Mouse (Mus musculus) T-helper 17 cell (primary cell): ENCODE measurements at regions not wholly inside any gene's neighbourhood (a gene's known extent, or its start where the extent isn't known, plus 50 kb on each side); places are given as distances from the start of the nearest gene placed in this dataset.

Experiments used
- in situ Hi-C, 2 experiments: fragments of 300-600 bp; cut with MboI, MseI; formaldehyde crosslinking; loops; 1 replicate in 1 of 2; 2 replicates in 1 of 2; pipeline ENCODE4 v1.15.1; 2025; ENCODE audit warnings: high pct_unique_total_duplicates in 2 of 2

DNA sequence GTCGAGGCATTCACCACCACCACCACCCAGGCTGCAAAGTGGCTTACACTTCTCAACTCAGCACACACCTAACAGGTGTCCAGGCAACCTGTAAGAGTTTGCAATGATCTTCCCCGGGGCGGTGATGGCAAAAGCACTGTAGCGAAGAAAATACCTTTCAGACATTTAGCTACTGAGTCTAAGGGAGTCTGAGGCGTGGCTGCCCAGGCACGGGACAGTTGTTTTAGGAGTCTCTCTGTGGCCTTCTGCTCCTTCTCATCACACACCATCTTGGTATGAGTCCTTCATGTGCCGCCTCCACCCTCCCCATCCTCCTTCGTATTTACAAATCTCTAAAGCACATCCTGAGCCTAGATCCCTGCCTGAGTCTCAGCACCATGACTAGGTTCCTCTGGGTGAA lies 186.0 kb downstream of the Setd4 start:
- in situ Hi-C loops, result loop anchor here in 1 of 2 experiments (10.0 kb wide), 1 partner anchor 1117 kb away; no protein-coding TSS in a partner anchor

DNA sequence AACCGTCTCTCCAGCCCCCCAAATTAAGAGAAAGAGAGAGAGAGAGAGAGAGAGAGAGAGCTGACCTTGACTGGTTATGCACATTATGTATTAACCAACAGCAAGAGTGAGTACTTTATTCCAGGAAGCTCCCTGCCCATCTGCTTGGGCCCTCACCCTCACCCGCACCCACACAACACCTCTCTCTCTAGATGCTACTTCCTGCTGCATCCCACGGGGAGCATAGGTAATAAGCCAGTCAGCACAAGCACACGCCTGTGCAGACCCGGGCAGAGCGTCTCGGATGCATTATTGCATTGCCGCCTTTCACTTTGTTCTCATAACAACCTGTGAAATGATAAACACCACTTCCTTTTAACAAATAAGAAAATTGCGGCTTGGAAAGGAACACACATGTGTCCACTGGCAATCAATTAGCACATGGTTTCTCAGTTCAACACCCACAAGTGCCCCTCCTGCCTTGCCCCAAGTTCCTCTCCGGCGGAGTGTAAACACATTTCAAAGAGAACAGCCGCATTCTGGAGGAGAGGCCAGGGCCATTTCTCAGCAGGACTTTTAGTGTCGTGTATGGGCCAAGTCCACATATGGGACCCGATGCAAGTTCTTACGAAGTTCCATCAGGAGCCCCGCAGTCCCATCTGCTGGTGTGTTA lies 211.7 kb downstream of the Setd4 start:
- in situ Hi-C loops, result no loop called here

DNA sequence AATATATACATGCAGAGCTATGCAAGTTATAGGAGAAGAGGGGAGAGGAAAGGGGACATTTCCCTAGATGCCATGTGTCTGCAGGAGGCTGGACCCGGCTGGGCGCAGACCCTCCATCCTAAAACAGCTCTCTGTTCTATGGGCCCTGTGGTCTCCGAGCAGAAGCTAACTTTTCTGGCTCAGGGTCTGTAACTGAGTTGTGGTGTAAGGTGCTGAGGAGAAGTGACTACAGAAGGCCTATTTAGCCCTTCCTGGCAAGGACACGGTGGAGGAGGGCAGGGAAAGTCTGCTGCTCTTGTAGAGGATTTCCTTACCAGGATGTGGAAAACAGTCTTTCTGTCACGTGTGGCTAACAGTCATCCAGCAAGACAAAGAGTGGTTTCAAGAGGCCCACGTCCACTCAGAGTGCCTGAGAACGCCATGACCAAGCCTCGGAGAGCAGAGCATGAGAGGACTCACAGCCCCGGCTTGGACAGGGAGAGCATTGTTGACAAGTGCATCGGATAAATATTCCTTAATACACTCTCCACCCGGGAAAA lies 216.2 kb downstream of the Setd4 start:
- in situ Hi-C loops, result no loop called here

DNA sequence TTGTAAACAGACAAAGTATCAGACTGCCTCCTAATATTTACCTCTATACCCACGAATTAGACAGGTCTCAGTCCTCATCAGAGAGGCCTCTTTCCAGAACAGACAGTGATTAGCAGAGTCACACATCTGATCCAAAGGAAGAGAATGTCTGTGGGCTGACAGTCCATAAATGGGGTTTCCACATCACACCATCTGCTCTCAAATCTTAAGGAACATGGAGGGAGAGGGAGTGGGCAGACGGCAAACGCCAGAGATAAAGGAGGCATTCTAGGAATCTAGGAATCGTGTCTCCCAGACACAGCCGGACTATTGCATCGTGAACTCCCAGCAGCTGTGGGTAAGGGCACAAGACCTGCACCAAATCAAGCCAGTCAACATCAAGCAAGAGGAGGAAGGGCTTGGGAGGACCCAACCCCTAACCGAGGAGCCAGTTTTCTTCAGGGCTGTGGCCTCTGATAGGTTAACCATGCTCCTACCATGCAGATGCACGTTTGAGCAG lies 219.8 kb downstream of the Setd4 start:
- in situ Hi-C loops, result no loop called here

DNA sequence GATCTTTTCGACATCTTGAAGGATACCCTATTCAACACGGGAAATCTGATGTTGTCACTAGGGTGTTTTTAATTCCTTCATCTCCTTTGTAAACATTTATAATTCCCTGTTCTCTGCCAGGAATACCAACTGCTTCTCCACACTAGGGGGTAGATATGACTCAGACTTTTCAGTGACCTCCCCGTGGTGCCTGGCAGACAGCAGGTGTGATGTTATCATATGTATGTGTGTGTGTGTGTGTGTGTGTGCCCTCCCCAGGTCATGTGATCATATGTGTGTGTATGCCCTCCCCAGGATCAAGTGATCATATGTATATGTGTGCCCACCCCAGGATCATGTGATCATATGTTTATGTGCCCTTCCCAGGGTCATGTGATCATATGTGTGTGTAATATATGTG lies 220.9 kb downstream of the Setd4 start:
- in situ Hi-C loops, result no loop called here

DNA sequence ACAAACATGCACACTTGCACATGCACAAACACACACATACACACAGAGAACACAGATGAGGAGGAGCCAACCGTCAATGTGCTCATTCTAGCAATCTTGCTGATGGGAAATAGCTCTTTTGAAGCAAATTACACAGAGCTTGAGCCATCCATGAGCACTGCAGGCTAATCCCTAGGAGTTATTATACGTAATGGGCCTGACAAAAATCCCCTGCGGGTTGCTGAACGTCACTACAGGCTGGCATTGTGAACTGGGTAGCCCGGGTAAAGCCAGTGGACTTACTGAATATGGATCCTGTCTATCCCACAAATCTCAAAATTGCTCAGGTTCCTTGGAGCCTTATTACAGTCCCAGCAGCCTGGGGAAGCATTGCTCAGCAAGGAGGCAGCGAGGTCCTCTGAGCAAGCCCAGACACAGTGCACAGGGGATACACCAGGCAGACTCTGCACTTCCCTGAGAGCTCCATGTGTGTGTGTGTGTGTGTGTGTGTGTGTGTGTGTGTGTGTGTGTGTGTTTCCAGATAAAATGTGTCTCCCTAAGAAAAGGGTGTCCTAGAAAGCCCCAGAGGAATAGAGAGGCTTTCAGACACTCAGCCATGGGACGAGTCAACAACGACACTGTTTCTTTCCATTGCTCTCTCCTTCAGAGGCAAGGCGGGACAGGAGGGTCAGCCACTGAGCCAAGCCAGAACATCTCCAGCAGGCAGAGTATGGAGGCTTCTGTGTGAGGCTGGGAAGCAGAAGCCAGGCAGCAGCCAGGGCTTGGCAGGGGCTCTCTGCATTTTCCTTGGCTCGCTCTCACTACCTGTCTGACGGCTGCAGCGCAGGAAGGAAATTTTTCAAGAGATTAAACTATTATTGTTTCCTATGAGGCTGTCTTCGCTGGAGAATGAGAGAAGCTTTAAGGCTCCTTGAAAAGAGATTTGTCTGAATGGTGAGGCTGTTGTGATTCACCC lies 222.9 kb downstream of the Setd4 start:
- in situ Hi-C loops, result no loop called here

DNA sequence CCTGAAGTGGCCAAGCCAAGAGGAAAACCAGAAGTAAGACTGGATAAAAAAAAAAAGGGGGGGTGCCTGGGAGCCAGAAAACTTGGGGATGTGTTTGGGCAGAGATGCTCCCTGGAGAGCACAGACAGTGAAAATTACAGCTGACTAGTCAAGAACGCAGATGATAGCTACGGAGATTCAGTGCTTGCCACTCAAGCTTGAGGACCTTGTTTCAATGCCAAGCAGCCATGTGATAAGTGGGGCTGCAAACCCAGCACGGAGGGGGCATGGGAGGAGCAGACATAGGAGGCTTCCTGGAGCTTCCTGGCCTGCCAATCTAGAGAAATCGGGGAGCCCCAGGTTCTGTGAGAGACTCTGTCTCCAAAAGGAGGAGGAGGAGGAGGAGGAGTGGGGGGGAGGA lies 223.7 kb downstream of the Setd4 start:
- in situ Hi-C loops, result no loop called here

DNA sequence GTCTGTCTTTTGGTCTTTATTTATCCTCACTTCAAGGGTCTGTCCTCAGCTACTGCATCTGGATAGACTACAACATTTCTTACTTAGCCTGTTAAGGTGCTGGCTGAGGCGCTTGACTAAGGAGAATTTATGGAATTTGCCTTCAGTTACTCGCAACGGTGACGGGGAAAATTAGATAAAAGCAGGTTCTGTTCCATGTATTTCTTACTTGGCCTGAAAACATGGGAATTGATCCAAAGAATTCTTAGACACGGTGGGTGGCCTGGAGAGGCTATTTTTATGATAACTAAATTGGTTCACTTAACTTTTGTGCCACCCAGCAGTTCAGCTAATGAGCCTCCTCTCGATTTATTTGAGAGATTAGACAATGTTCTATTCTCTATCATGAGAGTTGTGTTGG lies 224.3 kb downstream of the Setd4 start:
- in situ Hi-C loops, result no loop called here

DNA sequence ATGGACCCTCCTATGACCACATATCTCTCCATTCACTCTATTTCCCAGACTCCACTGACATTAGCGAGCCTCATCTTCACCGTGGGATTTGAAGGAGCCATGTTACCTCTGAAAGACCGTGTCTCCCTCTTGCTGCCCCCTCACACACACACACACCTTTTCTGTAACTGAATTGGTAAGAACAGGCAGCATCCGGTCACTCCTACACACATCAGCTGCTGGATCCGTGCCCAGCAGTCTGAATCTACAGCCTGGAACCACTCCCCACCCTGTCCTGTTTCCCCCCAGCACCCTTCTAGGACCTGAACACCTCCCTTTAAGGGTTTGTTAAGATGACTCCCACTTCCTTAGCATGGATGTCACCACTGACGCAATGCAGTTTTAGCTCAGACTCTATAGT lies 229.2 kb downstream of the Setd4 start:
- in situ Hi-C loops, result no loop called here

DNA sequence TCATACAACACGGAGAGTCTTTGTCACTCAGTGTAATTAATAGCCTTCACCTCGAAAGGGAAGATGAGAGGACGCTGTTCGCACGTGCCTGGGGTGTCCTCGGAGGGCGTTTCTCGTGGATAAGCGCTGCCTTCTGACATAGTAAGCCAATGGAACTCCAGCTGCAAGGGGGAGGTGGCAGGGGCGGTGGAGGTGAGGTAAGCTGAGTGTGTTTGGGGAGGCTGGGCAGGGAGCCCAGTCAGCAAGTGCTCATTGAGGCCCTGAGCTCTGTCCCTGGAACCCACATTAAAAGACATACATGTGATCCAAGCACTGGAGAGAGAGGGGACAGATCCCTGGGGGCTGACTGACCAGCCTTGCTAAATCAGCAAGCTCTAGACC lies 234.1 kb downstream of the Setd4 start:
- in situ Hi-C loops, result no loop called here

DNA sequence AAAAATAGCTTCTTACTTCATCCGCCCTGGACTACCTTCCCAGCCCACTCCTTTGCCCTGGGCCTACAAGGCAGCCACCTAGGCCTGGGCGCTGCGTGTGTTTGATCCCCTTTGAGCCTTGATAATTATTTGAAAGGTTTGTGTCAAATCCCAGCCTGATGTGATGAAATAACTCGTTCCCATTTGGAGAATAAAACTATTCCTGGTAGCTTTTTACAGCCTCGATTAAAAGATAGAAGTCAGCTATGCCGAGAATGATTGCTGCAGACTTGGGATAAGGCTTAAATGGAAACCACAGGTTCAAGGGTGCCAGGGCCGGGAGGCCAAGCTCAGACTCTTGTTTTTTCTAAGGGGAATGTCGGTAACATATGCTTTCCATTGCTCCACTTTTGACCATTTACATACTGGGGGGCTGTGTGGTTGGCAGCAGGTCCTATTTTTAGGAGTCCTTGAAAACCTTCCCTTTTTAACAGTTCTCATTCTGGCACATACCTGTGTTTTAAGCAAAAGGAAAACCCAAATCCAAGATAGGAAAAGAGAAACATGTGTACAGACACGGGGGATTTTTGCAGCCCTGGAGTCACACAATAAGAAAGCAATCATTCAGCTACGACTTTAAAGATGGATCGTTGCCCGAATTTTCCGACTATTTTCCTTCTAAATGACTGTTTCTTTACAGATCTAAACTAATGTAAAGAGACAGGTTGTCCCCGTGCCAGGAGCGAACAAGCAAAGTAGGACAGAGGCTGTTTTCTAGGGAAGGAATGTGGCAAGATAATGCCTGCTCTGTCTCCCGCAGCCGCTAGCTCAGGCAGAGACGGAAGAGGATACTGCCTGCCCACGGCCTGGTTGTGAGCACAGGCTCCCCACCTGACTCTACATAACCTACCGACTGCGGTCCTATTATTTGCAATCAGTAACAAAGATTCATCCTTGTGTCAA lies 234.8 kb downstream of the Setd4 start:
- in situ Hi-C loops, result no loop called here

DNA sequence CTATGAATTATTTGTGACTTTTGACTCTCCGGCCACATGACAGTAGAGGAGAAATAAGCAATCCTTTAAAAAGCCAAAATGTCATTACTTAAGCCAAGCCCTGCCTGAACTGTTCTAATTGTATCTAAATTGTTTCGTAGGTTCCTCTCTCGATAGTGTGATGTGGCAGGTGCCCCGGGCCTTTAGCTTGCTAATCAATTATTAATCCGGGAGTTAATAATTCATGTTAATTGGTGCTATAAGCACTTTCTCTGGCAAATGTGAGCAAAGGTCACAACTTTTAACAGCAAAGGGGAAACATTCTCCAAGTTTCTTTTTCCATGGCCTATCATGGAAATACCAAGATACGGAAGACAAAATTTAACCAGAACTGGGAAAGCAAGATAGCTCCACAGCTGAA lies 235.9 kb downstream of the Setd4 start:
- in situ Hi-C loops, result no loop called here

DNA sequence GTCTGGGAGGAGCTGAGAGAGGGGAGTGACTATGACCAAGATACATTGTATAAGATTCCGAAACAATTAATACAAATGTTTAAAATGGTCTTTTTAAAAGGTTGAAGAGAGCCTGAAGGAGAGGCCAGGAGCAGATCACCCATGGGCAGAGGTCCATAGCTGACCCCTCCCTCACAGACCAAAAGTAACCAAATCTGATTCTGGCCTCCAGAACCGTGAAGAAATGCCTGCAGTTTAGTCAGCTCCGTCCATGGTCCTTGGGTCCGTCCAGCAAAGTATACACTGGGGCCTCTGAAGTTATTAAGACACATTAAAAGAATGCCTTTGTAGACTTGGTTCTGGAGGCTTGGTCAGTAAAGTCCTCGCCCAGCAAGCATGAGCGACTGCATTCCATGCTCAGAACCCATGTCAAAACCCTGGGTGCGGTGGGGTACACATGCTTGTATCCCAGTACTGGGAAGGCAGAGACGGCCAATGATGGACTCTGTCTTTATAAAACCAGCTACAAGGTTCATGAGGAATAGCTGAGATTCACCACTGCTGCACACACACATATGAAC lies 236.5 kb downstream of the Setd4 start:
- in situ Hi-C loops, result no loop called here

DNA sequence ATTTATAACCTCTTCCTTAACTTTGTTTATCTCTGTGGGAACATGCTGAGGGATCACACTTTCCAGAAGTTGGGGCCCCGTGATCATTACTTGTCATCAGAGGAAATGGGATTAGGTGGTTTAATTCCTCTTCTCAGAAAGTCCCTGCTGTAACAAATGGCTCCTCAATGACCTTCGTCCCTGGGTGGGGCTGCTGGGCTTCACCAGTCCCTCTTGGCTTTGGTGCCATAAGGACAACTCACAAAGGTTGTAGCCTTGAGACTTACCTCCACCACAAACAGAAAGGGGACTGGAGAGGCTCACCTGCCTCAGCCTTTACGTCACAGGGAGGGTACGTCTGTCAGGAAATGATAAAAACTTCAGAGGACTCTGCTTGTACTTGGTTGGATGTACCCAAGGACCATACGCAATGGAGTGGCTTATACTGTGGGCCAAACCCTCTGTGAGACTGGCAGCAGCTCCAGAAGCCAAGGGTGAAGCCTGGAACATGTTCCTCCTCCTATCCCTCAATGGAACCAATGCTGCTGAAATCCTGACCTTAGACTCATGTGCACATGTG lies 237.4 kb downstream of the Setd4 start:
- in situ Hi-C loops, result no loop called here

DNA sequence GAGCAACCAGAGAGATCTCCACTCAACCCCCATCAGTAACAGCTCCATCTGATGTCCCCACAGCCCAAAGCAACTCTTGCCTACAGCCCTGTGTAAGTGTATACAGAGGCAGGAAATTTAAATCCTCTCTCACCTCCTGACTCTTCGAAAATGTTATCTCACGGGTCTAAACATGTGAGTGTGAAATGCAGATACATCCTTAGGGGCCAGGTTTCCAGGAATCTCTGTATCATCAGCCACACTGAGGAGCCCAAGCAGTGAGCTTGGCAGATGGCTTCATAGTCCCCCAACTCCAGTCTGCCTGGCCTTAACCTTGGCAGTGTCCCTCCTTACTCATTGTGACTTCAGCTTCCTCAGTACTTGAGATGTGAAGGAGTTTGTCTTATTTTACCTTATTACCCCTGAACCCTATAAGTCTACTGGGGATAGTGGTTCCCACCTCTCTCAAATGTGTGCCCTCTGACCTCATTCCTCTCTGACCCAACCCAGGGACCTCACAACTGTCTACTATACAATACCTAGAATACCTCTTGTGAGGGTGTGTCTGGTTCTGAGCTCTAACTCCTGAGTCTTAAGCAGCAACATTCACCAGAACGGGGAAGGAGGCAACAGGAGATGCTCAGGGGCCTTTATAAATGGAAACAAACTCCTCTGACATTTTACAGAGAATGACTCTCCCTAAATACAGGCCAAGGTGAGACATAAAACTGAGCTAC lies 238.5 kb downstream of the Setd4 start:
- in situ Hi-C loops, result no loop called here

DNA sequence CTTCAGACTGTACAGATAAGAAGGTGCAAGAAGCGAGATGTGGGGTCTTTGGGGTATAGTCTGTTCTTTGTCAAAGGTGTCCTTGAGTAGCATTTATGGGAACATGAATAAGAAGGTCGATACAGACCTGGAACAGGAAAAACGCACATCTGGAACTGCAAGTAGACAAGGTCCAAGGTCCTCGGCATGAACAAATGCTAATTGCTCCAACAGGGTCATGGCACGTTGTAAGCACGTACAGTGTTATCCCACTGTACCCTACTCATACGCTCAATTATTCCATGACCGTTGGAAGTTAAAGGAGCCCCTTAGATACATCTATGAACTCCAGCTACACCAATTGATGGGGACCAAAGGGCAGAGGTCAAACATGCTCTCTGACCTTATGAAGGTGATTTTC lies 244.1 kb downstream of the Setd4 start:
- in situ Hi-C loops, result loop anchor here in 1 of 2 experiments (10.0 kb wide), 1 partner anchor 985 kb away; no protein-coding TSS in a partner anchor

DNA sequence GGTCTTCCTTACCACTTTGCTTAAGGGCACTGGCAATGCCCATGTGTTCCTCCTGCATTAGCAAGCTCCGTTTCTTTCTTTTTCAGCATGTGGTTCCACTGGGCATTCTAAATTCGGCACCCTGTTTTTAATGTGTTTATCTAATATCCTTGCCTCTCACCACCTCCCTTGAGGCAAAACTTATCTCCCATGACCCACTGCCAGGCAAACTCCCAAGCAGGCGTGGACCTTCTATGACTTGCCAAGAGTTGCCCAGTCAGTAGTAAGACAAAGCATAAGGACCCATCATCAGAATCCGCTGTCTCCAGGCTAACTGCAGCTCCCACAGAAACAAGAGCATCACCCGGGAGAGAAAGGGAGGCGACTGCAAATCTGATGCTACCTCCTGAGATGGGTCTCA lies 245.2 kb downstream of the Setd4 start:
- in situ Hi-C loops, result loop anchor here in 1 of 2 experiments (10.0 kb wide), 1 partner anchor 986 kb away; no protein-coding TSS in a partner anchor

DNA sequence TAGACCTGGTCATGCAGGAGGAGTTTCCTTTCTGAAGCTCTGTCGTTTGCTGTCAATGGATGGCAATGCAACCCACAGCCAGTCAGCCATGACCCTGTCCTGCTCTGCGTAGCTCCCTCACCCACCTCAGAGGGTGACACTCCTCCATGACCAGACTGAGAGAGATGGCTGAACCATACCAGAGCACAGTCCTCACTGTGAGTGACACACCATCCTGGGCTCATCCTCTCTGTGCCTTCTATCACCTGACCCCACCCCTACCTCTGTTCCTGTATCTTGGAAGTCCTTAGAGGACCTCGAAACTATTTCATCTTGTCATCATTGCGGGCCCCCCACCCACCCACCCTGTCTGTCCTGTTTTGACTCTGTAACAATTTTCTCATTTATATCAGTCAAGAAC lies 245.7 kb downstream of the Setd4 start:
- in situ Hi-C loops, result loop anchor here in 1 of 2 experiments (10.0 kb wide), 1 partner anchor 987 kb away; no protein-coding TSS in a partner anchor

DNA sequence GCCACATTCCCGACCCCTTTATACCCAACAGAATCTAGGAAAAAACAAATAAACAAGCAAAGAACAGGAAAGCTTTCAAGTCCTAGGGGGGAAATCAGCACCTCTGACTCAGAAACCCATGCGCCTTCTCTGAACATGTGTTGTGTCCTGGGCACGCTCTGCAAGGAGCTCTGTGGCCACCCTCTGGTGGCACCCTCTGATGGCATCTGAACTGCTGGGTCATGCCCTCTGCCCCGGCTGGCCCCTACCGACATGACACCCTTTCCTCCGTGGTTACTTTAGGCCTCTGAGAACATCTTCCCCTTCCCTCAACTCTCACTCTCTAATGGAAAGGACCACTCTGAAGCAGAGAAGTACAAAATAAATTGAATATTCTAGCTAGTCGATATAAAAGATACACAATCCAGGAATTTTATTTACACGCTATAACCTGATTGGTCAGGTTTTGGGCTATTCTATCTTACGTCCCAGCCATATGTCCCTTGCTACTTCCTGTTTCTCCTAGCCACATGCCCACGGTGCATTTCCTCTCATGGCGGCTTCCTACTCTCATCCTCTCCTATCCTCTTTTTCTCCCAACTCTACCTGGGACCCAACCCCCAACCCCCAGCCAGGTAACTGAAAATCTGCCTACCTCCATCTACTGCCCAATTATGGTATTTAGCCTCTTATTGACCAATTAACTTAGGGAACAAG lies 248.5 kb downstream of the Setd4 start:
- in situ Hi-C loops, result loop anchor here in 1 of 2 experiments (10.0 kb wide), 1 partner anchor 989 kb away; no protein-coding TSS in a partner anchor
